Mouse (Mus musculus) embryonic facial prominence, embryonic 10.5 days (tissue): ENCODE results near the gene Pwwp2b. TPM values are rescaled to one million over a fixed set of nuclear protein-coding genes. Genes with fewer than 3 reads are reported as not detected.
A peak's percentile ranks its signal among the peaks of the same experiment; 100 is the strongest.

Experiments
- DNase-seq: peaks from one replicate; pipeline ENCODE4 v3.0.0-alpha.2; 2017; ENCODE audit warnings: low spot score
- H3K27ac ChIP-seq: fragments of 300-500 bp; sonication (generic); replicated peaks from 2 replicates; pipeline ENCODE4 v1.5.1; 2016; ENCODE audit warnings: mild to moderate bottlenecking
- H3K27me3 ChIP-seq: fragments of 300-500 bp; sonication (generic); replicated peaks from 2 replicates; pipeline ENCODE4 v1.6.1; 2016; ENCODE audit warnings: low read depth, mild to moderate bottlenecking; ENCODE audit not compliant: poor library complexity, severe bottlenecking
- H3K36me3 ChIP-seq: fragments of 300-500 bp; sonication (generic); replicated peaks from 2 replicates; pipeline ENCODE4 v1.6.1; 2016; ENCODE audit warnings: mild to moderate bottlenecking, moderate library complexity
- H3K4me1 ChIP-seq: fragments of 300-500 bp; sonication (generic); 2 replicates; pipeline ENCODE4 v1.6.1; 2016
- H3K4me3 ChIP-seq: fragments of 300-500 bp; sonication (generic); 2 replicates; pipeline ENCODE4 v1.5.1; 2016; ENCODE audit warnings: mild to moderate bottlenecking, moderate library complexity
- H3K9me3 ChIP-seq: fragments of 300-500 bp; sonication (generic); 2 replicates; pipeline ENCODE4 v1.6.1; 2016; ENCODE audit warnings: mild to moderate bottlenecking
- whole genome bisulfite sequencing: fragments of 180-500 bp; shearing (Covaris S2); methylation state at CpG from one replicate; pipeline ENCODE4 v1.1.7; 2016; 5-methylcytosine and 5-hydroxymethylcytosine counted together
- polyA plus RNA-seq: library from polyadenylated mRNA; unstranded; fragments of >200 nt; fragmentation: Nextera tagmentation; extraction: Ambion mirVana; gene quantifications from 2 replicates; pipeline ENCODE4 v1.2.1, GENCODE M21; 2016

The Pwwp2b gene
- polyA plus RNA-seq, 1 experiment from 2014 or later, result 7.6 TPM

DNA sequence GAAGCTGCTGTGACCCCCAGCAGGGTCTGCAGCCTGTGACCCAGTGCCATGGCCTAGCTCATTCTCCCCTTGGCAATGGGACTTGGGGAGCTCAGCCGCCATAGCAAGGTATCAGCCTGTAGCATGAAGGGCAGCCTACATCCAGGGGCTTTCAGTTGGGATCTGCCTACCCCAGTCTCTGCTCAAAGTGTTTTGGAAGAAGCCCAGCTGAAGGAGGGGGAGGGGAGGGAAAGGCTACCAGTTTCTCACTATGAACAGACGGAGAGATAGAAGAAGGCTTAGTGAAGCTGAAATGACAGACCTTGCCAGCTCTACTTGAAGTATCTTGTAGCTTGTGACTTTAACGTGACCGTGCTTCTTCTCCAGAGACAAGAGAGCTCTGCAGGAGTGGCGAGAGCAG is 18.4 kb upstream of the Pwwp2b start:
- Histone ChIP-seq H3K9me3 (no peaks in the 10 kb centered on the region), H3K4me1 (peaks cover 17% of the 10 kb centered on the region), H3K27ac (no peak overlapping the region), H3K4me3 (no peak overlapping the region), H3K27me3 (0 out of 2 replicates have a peak, but pooled peaks cover 2% of the 10 kb centered on the region), H3K36me3 (no peaks in the 10 kb centered on the region)
- 80% methylated on average over 5 of the region's 5 CpGs for WGBS
- no peak for DNase-seq

GRCm38 (mm10) chr7:139230241-139230640 is 18.0 kb upstream of the Pwwp2b start:
- DNase-seq, result no peak
- no peaks in the 10 kb centered on the region for H3K36me3 ChIP-seq
- H3K27me3 ChIP-seq, result peaks cover 6% of the 10 kb centered on the region; the same call in 1 of the 2 replicates
- 77% methylated on average over 12 of the region's 12 CpGs for WGBS
- H3K4me1 ChIP-seq, result peaks cover 19% of the 10 kb centered on the region
- H3K9me3 ChIP-seq, result no peaks in the 10 kb centered on the region
- H3K4me3 ChIP-seq, result no peak overlapping the region
- no peak overlapping the region for H3K27ac ChIP-seq

GRCm38 (mm10) chr7:139233714-139234113 is 14.6 kb upstream of the Pwwp2b start:
- WGBS, result under 1% methylated on average over 7 of the region's 7 CpGs
- no peak overlapping the region for H3K4me3 ChIP-seq
- peaks cover 26% of the 10 kb centered on the region for H3K4me1 ChIP-seq
- H3K27me3 ChIP-seq, result peaks cover 19% of the 10 kb centered on the region; the same call in 1 of the 2 replicates
- H3K27ac ChIP-seq, result peak overlapping the region; percentile 70
- H3K9me3 ChIP-seq, result no peaks in the 10 kb centered on the region
- DNase-seq, result peak; percentile 87
- no peaks in the 10 kb centered on the region for H3K36me3 ChIP-seq

DNA sequence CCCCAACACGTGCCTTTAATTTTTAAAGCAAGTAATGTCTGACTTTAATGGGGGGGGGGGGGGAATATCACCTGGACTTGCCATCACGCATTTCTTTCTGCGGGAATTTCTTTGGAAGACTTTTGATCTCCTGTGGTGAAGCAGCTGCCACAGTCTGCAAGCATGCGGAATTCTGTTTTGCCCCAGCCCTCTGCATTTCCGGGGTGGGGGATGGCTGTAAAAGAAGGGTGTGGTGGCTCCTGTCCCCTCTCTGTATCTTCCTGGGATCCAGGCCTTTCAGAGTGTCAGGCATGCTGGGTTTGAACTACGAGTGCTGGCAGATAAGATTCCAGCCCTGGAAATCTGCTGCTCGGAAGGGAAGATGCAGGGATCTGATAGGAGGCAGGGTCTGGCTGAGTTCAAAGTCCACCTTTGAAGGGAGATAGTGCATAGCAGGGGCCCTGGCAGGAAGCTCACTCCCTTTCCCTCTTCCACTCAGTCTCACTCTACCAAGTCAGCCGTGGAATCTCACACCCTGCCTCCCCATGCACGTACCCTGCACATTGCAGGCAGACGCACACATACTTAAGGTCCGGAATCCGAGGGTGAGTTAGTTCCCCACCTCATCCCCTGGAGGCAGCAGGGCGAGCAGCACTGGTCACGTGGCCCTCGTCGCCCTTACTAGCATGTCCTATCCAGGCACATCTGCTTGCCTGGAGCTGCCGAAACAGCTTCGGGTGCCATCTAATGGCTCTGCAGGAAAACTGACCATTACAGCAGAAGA is 13.7 kb upstream of the Pwwp2b start:
- Histone ChIP-seq H3K27ac (peak overlapping the region; percentile 31), H3K4me3 (peak overlapping the region; percentile 25; the same call in 1 of the 2 replicates)

DNA sequence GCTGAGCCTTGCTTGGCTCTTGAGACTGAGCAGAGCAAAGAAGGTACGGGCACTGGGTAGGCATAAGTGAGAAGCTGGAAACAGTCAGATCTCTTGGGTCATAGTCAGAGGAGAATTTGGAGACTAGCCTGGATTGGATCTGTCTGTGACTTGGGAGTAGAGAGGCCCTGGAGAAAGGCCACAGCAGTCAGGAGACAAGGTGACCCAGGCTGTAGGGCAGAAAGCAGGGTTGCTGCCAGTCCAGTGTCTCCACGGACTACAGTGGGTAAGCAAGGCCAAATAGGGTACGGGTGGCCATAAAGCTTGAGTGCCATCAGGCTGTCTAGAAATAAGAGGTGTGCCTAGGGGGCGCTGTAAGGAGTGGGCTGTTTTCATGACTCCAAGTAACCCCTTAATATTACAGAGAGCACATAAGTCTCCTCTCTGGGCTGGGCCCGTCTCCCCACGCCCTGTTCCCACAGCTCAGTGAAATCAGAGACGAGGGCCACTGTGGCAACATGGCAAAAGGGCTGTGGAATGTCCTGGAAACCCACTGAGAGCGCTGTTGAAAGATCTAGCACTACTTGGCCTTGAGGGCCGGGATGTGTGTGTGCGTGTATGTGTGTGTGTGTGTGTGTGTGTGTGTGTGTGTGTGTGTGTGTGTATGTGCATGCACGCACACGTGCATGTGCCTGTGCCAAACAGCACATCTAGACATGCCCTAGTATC is 12.5 kb upstream of the Pwwp2b start:
- Histone ChIP-seq H3K27me3 (peaks cover 19% of the 10 kb centered on the region; the same call in 1 of the 2 replicates), H3K36me3 (no peaks in the 10 kb centered on the region), H3K27ac (no peak overlapping the region), H3K9me3 (no peaks in the 10 kb centered on the region), H3K4me3 (no peak overlapping the region), H3K4me1 (peaks cover 26% of the 10 kb centered on the region)
- WGBS, result 80% methylated on average over 12 of the region's 12 CpGs
- DNase-seq, result no peak

More for the DNA sequence above, 13.7 kb upstream of the Pwwp2b start:
- Histone ChIP-seq H3K27me3 (peaks cover 19% of the 10 kb centered on the region; the same call in 1 of the 2 replicates), H3K9me3 (no peaks in the 10 kb centered on the region), H3K4me1 (peaks cover 26% of the 10 kb centered on the region), H3K36me3 (no peaks in the 10 kb centered on the region)
- 7% methylated on average over 18 of the region's 18 CpGs for WGBS
- DNase-seq, result peak; percentile 76

- 79% methylated on average over 3 of the region's 3 CpGs for WGBS
- DNase-seq, result no peak
- no peaks in the 10 kb centered on the region for H3K36me3 ChIP-seq
- H3K27me3 ChIP-seq, result peaks cover 19% of the 10 kb centered on the region; the same call in 1 of the 2 replicates
- no peak overlapping the region for H3K27ac ChIP-seq
- no peaks in the 10 kb centered on the region for H3K9me3 ChIP-seq
- H3K4me1 ChIP-seq, result peaks cover 21% of the 10 kb centered on the region
- no peak overlapping the region for H3K4me3 ChIP-seq
Measured at GRCm38 (mm10) chr7:139239432-139239831, 8.8 kb upstream of the Pwwp2b start.

DNA sequence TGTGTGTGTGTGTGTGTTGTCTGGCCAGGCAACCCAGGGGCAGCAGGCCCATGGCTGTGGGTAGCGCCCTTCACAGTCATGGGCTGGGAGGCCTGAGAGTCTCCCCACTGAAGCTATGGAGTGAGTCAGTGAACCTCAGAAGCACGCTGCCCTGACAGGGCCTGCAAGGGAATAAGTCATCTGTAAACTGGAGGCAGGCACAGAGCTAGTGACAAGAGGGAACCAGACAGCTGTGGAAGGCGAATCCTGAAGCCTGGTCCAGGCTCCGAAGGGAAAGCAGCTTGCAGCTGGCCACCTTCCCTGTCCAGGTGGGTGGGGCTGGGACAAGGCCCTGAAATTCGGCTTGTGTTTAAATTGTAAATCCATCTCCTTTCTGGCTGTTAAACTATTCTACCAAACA is 2.2 kb upstream of the Pwwp2b start:
- H3K36me3 ChIP-seq, result no peaks in the 10 kb centered on the region
- H3K4me3 ChIP-seq, result no peak overlapping the region
- peaks cover 55% of the 10 kb centered on the region for H3K27me3 ChIP-seq
- H3K9me3 ChIP-seq, result no peaks in the 10 kb centered on the region
- 71% methylated on average over 5 of the region's 5 CpGs for WGBS
- no peak for DNase-seq
- peaks cover 53% of the 10 kb centered on the region for H3K4me1 ChIP-seq
- no peak overlapping the region for H3K27ac ChIP-seq

- 2% methylated on average over 38 of the region's 38 CpGs for WGBS
- Histone ChIP-seq H3K36me3 (no peaks in the 10 kb centered on the region), H3K27me3 (peaks cover 63% of the 10 kb centered on the region), H3K4me3 (peak overlapping the region; percentile 80), H3K9me3 (no peaks in the 10 kb centered on the region), H3K27ac (peak overlapping the region; percentile 92), H3K4me1 (peaks cover 63% of the 10 kb centered on the region)
- DNase-seq, result peak; percentile 68
Measured at GRCm38 (mm10) chr7:139246931-139247880, 1.1 kb upstream of the Pwwp2b start.

DNA sequence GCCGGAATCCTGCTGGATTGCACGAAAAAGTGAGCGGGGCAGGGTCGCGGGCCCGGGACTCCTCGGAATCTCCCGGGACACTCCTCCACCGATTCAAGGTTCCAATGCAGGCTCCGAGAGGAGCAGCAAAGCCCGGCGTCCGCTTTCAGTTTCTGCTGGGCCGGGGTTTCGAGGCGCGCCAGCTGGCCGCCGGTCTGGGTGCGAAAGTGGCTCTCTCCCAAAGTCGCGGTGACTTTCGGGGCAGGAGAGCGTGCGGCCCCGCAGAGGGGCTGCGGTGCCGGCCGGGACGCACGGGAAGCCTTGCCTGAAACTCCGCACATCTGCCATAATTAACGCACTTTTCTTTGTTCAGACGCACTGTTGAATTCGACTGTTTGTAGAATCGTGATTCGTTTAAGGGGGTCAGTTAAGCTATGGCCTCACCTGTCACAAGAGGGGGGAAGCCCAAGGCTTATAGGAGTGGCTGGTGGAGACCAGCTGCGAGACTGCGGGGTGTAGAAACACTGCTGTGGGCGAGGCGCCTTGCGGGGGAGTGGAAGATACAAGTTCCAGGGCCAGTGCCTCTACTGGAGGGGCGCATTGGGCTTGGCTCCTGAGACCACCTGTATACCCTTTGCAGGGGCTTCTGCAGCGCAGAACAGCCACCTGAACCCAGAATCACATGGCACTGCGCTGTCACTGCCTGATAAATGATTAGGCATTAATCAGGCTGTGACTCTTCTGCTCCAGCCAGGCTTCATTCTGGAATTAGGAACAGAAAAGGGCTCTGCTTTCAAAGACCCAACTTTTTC is 528 bp downstream of the Pwwp2b start:
- Histone ChIP-seq H3K4me3 (peak overlapping the region; percentile 80), H3K27ac (peak overlapping the region; percentile 92), H3K4me1 (peaks cover 71% of the 10 kb centered on the region), H3K36me3 (no peaks in the 10 kb centered on the region), H3K27me3 (peaks cover 64% of the 10 kb centered on the region), H3K9me3 (no peaks in the 10 kb centered on the region)
- DNase-seq, result no peak
- 2% methylated on average over 45 of the region's 45 CpGs for WGBS

GRCm38 (mm10) chr7:139249406-139250210 is 1.3 kb downstream of the Pwwp2b start:
- peaks cover 71% of the 10 kb centered on the region for H3K4me1 ChIP-seq
- H3K36me3 ChIP-seq, result peaks cover under 1% of the 10 kb centered on the region; the same call in 1 of the 2 replicates
- peaks cover 64% of the 10 kb centered on the region for H3K27me3 ChIP-seq
- 44% methylated on average over 7 of the region's 7 CpGs for WGBS
- no peak overlapping the region for H3K27ac ChIP-seq
- no peaks in the 10 kb centered on the region for H3K9me3 ChIP-seq
- DNase-seq, result no peak
- H3K4me3 ChIP-seq, result peak overlapping the region; percentile 80

- peaks cover 61% of the 10 kb centered on the region for H3K4me1 ChIP-seq
- peak overlapping the region; percentile 0; the same call in 1 of the 2 replicates for H3K27ac ChIP-seq
- H3K27me3 ChIP-seq, result peaks cover 45% of the 10 kb centered on the region
- no peak overlapping the region for H3K4me3 ChIP-seq
- no peak for DNase-seq
- 75% methylated on average over 5 of the region's 5 CpGs for WGBS
- H3K36me3 ChIP-seq, result peaks cover 23% of the 10 kb centered on the region
- no peaks in the 10 kb centered on the region for H3K9me3 ChIP-seq
Measured at GRCm38 (mm10) chr7:139251881-139252301, 3.6 kb downstream of the Pwwp2b start.
